Mouse (Mus musculus): Measurements from ENCODE around the gene Ccser1. TPM values are rescaled to one million over a fixed set of nuclear protein-coding genes. Genes with fewer than 3 reads are reported as not detected.

The Ccser1 gene
- polyA plus RNA-seq, 1 experiment, result 5.3 TPM

DNA sequence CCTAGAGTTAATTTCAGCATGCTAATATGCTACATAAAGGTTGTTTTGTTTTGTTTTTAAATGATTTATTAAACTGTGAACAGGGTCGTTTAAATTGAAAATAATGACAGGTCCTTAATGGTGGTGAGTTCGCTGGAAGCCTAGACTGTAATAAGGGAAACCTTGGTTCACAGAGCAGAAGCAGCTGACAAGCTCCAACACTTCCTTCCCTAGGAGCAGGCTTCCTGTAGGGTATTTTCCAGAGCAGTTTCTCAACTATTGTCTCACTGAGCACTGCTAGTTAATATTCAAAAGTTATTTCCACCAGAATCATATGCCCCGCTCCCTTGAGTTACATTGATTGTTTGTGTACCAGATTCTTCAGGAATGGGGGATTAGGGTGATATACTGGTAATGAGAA, 93.3 kb downstream of the Ccser1 start:
- H3K27ac ChIP-seq (ENCODE audit: insufficient read depth, low read length), result no peak overlapping the region
- H3K4me1 ChIP-seq (ENCODE audit: control insufficient read depth, insufficient read depth, low read length), result no peaks in the 10 kb centered on the region
- TF ChIP-seq POLR2A (IDR thresholded peaks at IDR 0.05; ENCODE audit: low read depth, low read length) (no peak), CTCF (IDR thresholded peaks at IDR 0.05; ENCODE audit: borderline replicate concordance, insufficient read depth, low read length) (no peak)
- H3K4me3 ChIP-seq (ENCODE audit: insufficient read depth, low read length), result no peak overlapping the region

- H3K27ac ChIP-seq (ENCODE audit: insufficient read depth, low read length), result no peak overlapping the region
- no peaks in the 10 kb centered on the region for H3K4me1 ChIP-seq (ENCODE audit: control insufficient read depth, insufficient read depth, low read length)
- TF ChIP-seq CTCF (IDR thresholded peaks at IDR 0.05; ENCODE audit: borderline replicate concordance, insufficient read depth, low read length), result no peak
- no peak for TF ChIP-seq POLR2A (IDR thresholded peaks at IDR 0.05; ENCODE audit: low read depth, low read length)
- no peak overlapping the region for H3K4me3 ChIP-seq (ENCODE audit: insufficient read depth, low read length)
These were observed 99.4 kb downstream of the Ccser1 start for GRCm38 (mm10) chr6:61279506-61279905.

- H3K27ac ChIP-seq (ENCODE audit: insufficient read depth, low read length), result no peak overlapping the region
These were observed 112.8 kb downstream of the Ccser1 start for GRCm38 (mm10) chr6:61292927-61293326.

GRCm38 (mm10) chr6:61295535-61295934, 115.4 kb downstream of the Ccser1 start:
- no peak overlapping the region for H3K4me3 ChIP-seq (ENCODE audit: insufficient read depth, low read length)
- TF ChIP-seq POLR2A (IDR thresholded peaks at IDR 0.05; ENCODE audit: low read depth, low read length) (no peak), CTCF (IDR thresholded peaks at IDR 0.05; ENCODE audit: borderline replicate concordance, insufficient read depth, low read length) (no peak)
- peaks cover 9% of the 10 kb centered on the region for H3K4me1 ChIP-seq (ENCODE audit: control insufficient read depth, insufficient read depth, low read length)
- H3K27ac ChIP-seq (ENCODE audit: insufficient read depth, low read length), result peak overlapping the region; percentile 61

More at GRCm38 (mm10) chr6:61292927-61293326, 112.8 kb downstream of the Ccser1 start:
- Histone ChIP-seq H3K4me3 (ENCODE audit: insufficient read depth, low read length) (no peak overlapping the region), H3K4me1 (ENCODE audit: control insufficient read depth, insufficient read depth, low read length) (peaks cover 9% of the 10 kb centered on the region)
- TF ChIP-seq POLR2A (IDR thresholded peaks at IDR 0.05; ENCODE audit: low read depth, low read length) (no peak), CTCF (IDR thresholded peaks at IDR 0.05; ENCODE audit: borderline replicate concordance, insufficient read depth, low read length) (no peak)

DNA sequence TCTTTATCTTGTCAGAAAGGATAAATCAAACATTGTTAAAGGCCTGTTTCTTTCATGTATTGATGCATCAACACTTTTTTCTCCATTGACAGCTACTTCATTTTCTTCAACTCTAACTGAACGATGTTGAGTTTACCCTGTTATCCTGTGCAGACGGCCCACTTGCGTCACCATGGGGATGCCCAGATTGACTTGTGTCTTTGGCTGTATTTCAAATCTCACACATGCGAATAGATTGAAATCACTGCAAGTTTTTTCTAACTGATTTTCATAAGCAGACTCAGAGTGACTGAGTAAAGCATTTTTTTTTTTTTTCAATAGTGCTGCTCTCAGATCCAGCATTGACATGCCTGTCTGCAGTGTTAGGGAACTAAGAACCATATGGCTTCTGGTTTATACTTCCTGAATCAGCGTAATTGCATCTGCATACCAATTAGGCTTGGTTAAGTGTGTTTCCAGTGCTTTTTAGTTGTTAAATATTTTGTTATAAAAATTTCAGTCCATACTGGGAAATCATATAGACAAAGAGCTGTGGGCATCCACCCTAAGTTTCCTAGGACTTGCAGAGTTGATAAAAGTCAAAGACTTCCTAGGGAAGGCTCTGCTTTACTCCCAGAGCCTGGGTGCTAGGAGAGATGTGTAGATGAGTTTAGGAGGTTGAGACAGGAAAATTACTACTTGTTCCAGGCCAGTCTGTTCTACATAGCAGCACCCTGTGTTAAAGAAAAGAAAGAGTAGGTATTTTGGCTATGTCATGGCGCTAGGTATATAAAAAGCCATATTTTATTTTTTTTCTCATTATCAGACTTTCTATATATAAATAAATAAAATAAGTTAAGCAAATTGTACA, 116.3 kb downstream of the Ccser1 start:
- peak overlapping the region; percentile 61; the same call in 1 of the 2 replicates for H3K27ac ChIP-seq (ENCODE audit: insufficient read depth, low read length)
- no peak overlapping the region for H3K4me3 ChIP-seq (ENCODE audit: insufficient read depth, low read length)
- TF ChIP-seq CTCF (IDR thresholded peaks at IDR 0.05; ENCODE audit: borderline replicate concordance, insufficient read depth, low read length), result no peak
- peaks cover 9% of the 10 kb centered on the region for H3K4me1 ChIP-seq (ENCODE audit: control insufficient read depth, insufficient read depth, low read length)

DNA sequence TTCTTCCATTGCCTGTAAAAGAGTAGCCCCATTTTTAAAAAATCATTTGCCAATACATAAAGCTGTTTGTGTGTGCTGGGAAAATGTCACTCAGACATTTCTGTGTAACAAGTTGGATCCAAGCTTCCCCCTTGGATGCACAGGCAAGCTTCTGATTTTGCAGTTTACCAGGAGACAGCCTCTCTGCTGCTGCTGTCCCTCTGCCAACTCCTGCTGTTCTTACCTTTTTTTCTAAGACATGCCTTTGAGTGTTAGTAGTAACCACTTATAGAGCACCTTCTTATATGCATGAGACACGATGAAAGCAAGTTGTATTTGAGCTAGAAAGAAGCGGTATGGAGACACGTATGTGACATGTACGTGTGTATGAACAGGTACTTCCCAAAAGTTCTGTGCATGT, 120.3 kb downstream of the Ccser1 start:
- Histone ChIP-seq H3K4me3 (ENCODE audit: insufficient read depth, low read length) (no peak overlapping the region), H3K27ac (ENCODE audit: insufficient read depth, low read length) (no peak overlapping the region), H3K4me1 (ENCODE audit: control insufficient read depth, insufficient read depth, low read length) (peaks cover 8% of the 10 kb centered on the region)
- no peak for TF ChIP-seq POLR2A (IDR thresholded peaks at IDR 0.05; ENCODE audit: low read depth, low read length)
- no peak for TF ChIP-seq CTCF (IDR thresholded peaks at IDR 0.05; ENCODE audit: borderline replicate concordance, insufficient read depth, low read length)

GRCm38 (mm10) chr6:61300975-61301374, 120.9 kb downstream of the Ccser1 start:
- Histone ChIP-seq H3K4me3 (ENCODE audit: insufficient read depth, low read length) (no peak overlapping the region), H3K4me1 (ENCODE audit: control insufficient read depth, insufficient read depth, low read length) (peaks cover 2% of the 10 kb centered on the region), H3K27ac (ENCODE audit: insufficient read depth, low read length) (no peak overlapping the region)
- TF ChIP-seq CTCF (IDR thresholded peaks at IDR 0.05; ENCODE audit: borderline replicate concordance, insufficient read depth, low read length) (no peak), POLR2A (IDR thresholded peaks at IDR 0.05; ENCODE audit: low read depth, low read length) (no peak)

- no peak overlapping the region for H3K4me3 ChIP-seq (ENCODE audit: insufficient read depth, low read length)
- no peak for TF ChIP-seq CTCF (IDR thresholded peaks at IDR 0.05; ENCODE audit: borderline replicate concordance, insufficient read depth, low read length)
- no peak for TF ChIP-seq POLR2A (IDR thresholded peaks at IDR 0.05; ENCODE audit: low read depth, low read length)
- H3K4me1 ChIP-seq (ENCODE audit: control insufficient read depth, insufficient read depth, low read length), result no peaks in the 10 kb centered on the region
- H3K27ac ChIP-seq (ENCODE audit: insufficient read depth, low read length), result no peak overlapping the region
These were observed 121.5 kb downstream of the Ccser1 start for GRCm38 (mm10) chr6:61301631-61302030.

GRCm38 (mm10) chr6:61311324-61312091, 131.4 kb downstream of the Ccser1 start:
- no peak overlapping the region for H3K4me3 ChIP-seq (ENCODE audit: insufficient read depth, low read length)
- H3K27ac ChIP-seq (ENCODE audit: insufficient read depth, low read length), result no peak overlapping the region
- TF ChIP-seq POLR2A (IDR thresholded peaks at IDR 0.05; ENCODE audit: low read depth, low read length), result no peak
- no peak for TF ChIP-seq CTCF (IDR thresholded peaks at IDR 0.05; ENCODE audit: borderline replicate concordance, insufficient read depth, low read length)
- no peaks in the 10 kb centered on the region for H3K4me1 ChIP-seq (ENCODE audit: control insufficient read depth, insufficient read depth, low read length)

Data from embryonic fibroblast, embryonic 13.5 days (primary cell).